8 mouse cellular contexts compared by ENCODE assay signal in the genomic region with DNA sequence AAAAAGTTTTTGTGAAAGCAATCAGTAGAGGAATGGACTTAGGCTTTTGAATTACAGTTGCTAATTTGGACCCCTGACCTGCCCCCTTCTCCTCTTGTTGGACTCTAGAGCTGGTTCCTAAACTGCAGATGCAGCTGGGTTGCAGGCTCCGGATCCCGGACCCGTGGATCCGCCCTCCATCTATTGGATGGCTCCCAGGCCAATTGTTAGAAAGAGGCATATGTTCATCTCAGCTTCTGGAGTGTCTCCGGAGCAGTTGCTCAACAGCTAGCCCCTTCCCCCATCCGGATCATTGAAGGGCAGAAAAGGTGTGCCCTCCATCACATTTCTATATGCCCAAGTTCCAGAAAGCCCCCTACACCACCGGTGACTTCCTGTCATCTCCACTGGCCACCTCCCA. TPM values are rescaled to one million over a fixed set of nuclear protein-coding genes. Genes with fewer than 3 reads are reported as not detected.
DNase-seq lines count a peak whose midpoint lies in the region; ATAC-seq and TF ChIP-seq lines count a peak whose summit lies in the region.

No protein-coding gene starts in this region.

- peaks cover 56% of the 10 kb centered on the region for H3K27me3 ChIP-seq in embryonic facial prominence, embryonic 13.5 days
- peaks cover 31% of the 10 kb centered on the region for H3K27me3 ChIP-seq in intestine, embryonic 16.5 days (replicated peaks; ENCODE audit: control insufficient read depth, insufficient read depth, low read length)
- H3K27me3 ChIP-seq in stomach, embryonic 16.5 days (ENCODE audit: control insufficient read depth, insufficient read depth, low read length), result peaks cover 40% of the 10 kb centered on the region

- peaks cover 4% of the 10 kb centered on the region; the same call in 1 of the 2 replicates for H3K4me1 ChIP-seq in embryonic facial prominence, embryonic 13.5 days
- H3K4me1 ChIP-seq in intestine, embryonic 16.5 days (ENCODE audit: control insufficient read depth, insufficient read depth, low read length), result peaks cover 4% of the 10 kb centered on the region; the same call in 1 of the 2 replicates
- H3K4me1 ChIP-seq in stomach, embryonic 16.5 days (ENCODE audit: control insufficient read depth, insufficient read depth, low read length), result 0 out of 2 replicates have a peak, but pooled peaks cover 3% of the 10 kb centered on the region

- peak overlapping the region; percentile 49 for H3K4me2 ChIP-seq in embryonic facial prominence, embryonic 13.5 days
- 0 out of 2 replicates have a peak overlapping the region, but pooled peaks have one; percentile 19 for H3K4me2 ChIP-seq in intestine, embryonic 16.5 days (ENCODE audit: low read depth, low read length)
- H3K4me2 ChIP-seq in stomach, embryonic 16.5 days (ENCODE audit: low read depth, low read length), result peak overlapping the region; percentile 29; the same call in 1 of the 2 replicates

- H3K4me3 ChIP-seq in gastrocnemius, adult 2 months, result peak overlapping the region; percentile 26
- peak overlapping the region; percentile 24 for H3K4me3 ChIP-seq in embryonic facial prominence, embryonic 13.5 days
- no peak overlapping the region for H3K4me3 ChIP-seq in intestine, embryonic 16.5 days (ENCODE audit: low read length)
- no peak overlapping the region for H3K4me3 ChIP-seq in stomach, embryonic 16.5 days (replicated peaks; ENCODE audit: low read length)

- 22% methylated on average over 7 of the region's 7 CpGs for WGBS in embryonic facial prominence, embryonic 13.5 days
- 16% methylated on average over 7 of the region's 7 CpGs for WGBS in intestine, embryonic 16.5 days
- WGBS in stomach, embryonic 16.5 days, result 13% methylated on average over 7 of the region's 7 CpGs

- no peaks in the 10 kb centered on the region for H3K9me3 ChIP-seq in embryonic facial prominence, embryonic 13.5 days
- H3K9me3 ChIP-seq in intestine, embryonic 16.5 days (ENCODE audit: control insufficient read depth, low read length), result no peaks in the 10 kb centered on the region
- no peaks in the 10 kb centered on the region for H3K9me3 ChIP-seq in stomach, embryonic 16.5 days (replicated peaks; ENCODE audit: control insufficient read depth, low read length)

- H3K36me3 ChIP-seq in embryonic facial prominence, embryonic 13.5 days, result no peaks in the 10 kb centered on the region
- no peaks in the 10 kb centered on the region for H3K36me3 ChIP-seq in intestine, embryonic 16.5 days (ENCODE audit: control insufficient read depth, insufficient read depth, low read length)
- no peaks in the 10 kb centered on the region for H3K36me3 ChIP-seq in stomach, embryonic 16.5 days (ENCODE audit: control insufficient read depth, insufficient read depth, low read length)

- ATAC-seq in embryonic facial prominence, embryonic 13.5 days (ENCODE audit: insufficient number of reproducible peaks, insufficient read depth, low FRiP score, low TSS enrichment, low read depth), result no peak
- ATAC-seq in intestine, embryonic 16.5 days, result no peak
- ATAC-seq in stomach, embryonic 16.5 days (ENCODE audit: insufficient read depth, low FRiP score), result no peak
- no peak for ATAC-seq in inflammation-experienced regulatory T-cells, adult 6 months

- intact Hi-C loops in gastrocnemius, adult 2 months (cut with DNase I), result no loop called here
- intact Hi-C loops in gastrocnemius, postnatal 36 days (cut with DNase I), result no loop called here

- DNase-seq in gastrocnemius, adult 2 months, result peak; percentile 17
- DNase-seq in gastrocnemius, postnatal 36 days, result no peak
- DNase-seq in NIH3T3 (ENCODE audit: low read depth), result peak; percentile 18
- peak; percentile 15 for DNase-seq in lung, postnatal 36 days

- no peak overlapping the region for H3K9ac ChIP-seq in embryonic facial prominence, embryonic 13.5 days
- H3K9ac ChIP-seq in intestine, embryonic 16.5 days (ENCODE audit: low read depth, low read length), result no peak overlapping the region
- no peak overlapping the region for H3K9ac ChIP-seq in stomach, embryonic 16.5 days (ENCODE audit: low read length)

- no peak for TF ChIP-seq CTCF in gastrocnemius, adult 2 months (IDR thresholded peaks at IDR 0.05)

- no peak overlapping the region for H3K27ac ChIP-seq in gastrocnemius, adult 2 months
- H3K27ac ChIP-seq in embryonic facial prominence, embryonic 13.5 days, result no peak overlapping the region
- no peak overlapping the region for H3K27ac ChIP-seq in intestine, embryonic 16.5 days (ENCODE audit: low read length)
- H3K27ac ChIP-seq in stomach, embryonic 16.5 days (ENCODE audit: low read length), result no peak overlapping the region

RNA-seq across cellular contexts. Expression of gene Cited1, which starts 1.9 kb away (rescaled TPM):
- under 1 TPM; 0.38 to 0.45 TPM for total RNA-seq in gastrocnemius, adult 2 months (2021)
- total RNA-seq in gastrocnemius, postnatal 36 days (2021), result 1 to 10 TPM in 1 of 2 experiments, under 1 TPM in 1; 0.79 to 1.5 TPM
- 8.2 and 11.0 TPM in 2 replicates for polyA plus RNA-seq in embryonic facial prominence, embryonic 13.5 days (2015; fragmentation: Nextera tagmentation; extraction: Ambion mirVana)
- 4.4 and 4.7 TPM in 2 replicates for polyA plus RNA-seq in intestine, embryonic 16.5 days (2015; fragmentation: Nextera tagmentation; extraction: Ambion mirVana)
- 5.6 and 8.9 TPM in 2 replicates for polyA plus RNA-seq in stomach, embryonic 16.5 days (2015; fragmentation: Nextera tagmentation; extraction: Ambion mirVana)
- not detected for polyA plus RNA-seq in inflammation-experienced regulatory T-cells, adult 6 months (2017; shearing (Covaris generic))

Comparison
In these comparisons a context has a peak if more than half of its experiments do, and no peak if none do; other contexts are left out.
1. DNase-seq: peak in gastrocnemius, adult 2 months (single experiment), NIH3T3 (single experiment) and lung, postnatal 36 days (single experiment); none in gastrocnemius, postnatal 36 days (0 of 2).
2. H3K4me3 ChIP-seq: peak in gastrocnemius, adult 2 months (single experiment) and embryonic facial prominence, embryonic 13.5 days (single experiment); none in intestine, embryonic 16.5 days (single experiment) and stomach, embryonic 16.5 days (single experiment).
3. Peak in every context shown above with its lines, with median percentiles within 50 percentile points of each other: H3K4me2 ChIP-seq.